Mouse (Mus musculus) myocyte (in vitro differentiated cells): ENCODE measurements at regions not wholly inside any gene's neighbourhood (a gene's known extent, or its start where the extent isn't known, plus 50 kb on each side); places are given as distances from the start of the nearest gene placed in this dataset.

Source experiments
- MAX ChIP-seq: IDR thresholded peaks from one replicate; pipeline ENCODE4 v1.6.1; 2011; ENCODE audit warnings: low read depth, mild to moderate bottlenecking, control low read depth
- POLR2A ChIP-seq: IDR thresholded peaks from one replicate; pipeline ENCODE4 v1.6.1; 2011; ENCODE audit warnings: low read depth, mild to moderate bottlenecking, control low read depth, moderate library complexity; ENCODE audit not compliant: insufficient read length
- TCF3 ChIP-seq: IDR thresholded peaks from one replicate; pipeline ENCODE4 v1.6.1; 2011; ENCODE audit warnings: low read depth, control low read depth; ENCODE audit not compliant: insufficient read length

DNA sequence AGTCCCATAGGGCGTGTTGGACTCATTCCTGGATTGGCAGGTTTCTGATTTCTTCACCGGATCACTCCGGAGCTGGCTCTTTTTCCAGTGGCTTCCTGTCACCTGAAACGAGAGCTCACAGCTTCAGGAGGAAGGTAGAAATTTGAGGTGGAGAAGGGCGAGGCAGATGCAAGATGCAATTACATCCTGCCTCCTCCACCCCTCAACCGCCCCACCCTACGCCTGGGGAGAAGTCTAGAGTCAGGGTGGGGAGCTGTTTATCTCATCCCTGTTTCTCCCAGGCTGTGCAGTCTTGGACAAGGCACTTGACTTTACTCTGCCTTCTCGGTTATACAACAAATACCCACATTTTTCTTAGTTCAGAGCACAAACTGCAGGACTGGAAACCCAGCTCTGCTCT, 302.8 kb upstream of the Klf3 start:
- TF ChIP-seq POLR2A (no peak), TCF3 (no peak), MAX (no peak)
